Mouse (Mus musculus) right cerebral cortex, postnatal 4 days (tissue): ENCODE measurements around the gene Mdga1.

Experiments
- DNase-seq: peaks from one replicate; pipeline ENCODE4 v3.0.0-alpha.2; 2022

Gene Mdga1

DNA sequence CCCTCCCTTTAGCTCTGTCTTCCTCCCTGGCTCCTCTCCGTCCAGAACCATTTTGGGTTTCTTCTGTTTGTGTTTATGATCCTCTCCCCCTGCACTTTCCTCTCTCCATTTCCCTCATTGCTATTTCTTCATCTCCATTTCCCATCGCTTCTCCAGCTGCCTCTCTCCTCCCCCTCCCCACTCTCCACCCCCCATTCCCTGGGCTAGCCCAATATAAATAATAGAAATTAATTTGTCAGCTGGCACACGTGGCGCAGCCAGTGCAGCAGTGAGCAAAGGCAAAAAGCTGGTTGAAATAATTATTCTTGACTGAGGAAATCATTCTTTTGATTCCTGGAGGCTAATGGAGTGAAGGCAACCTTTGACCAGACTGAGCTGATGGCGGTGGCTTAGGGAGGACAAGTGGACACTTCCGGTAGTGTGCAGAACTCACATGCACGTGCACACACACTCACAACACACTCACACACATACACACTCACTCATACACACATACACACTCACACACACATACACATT, at the start of gene Mdga1:
Gene Mdga1, minus strand, starts transcription at position 51 of the 519 bp plus-strand sequence.
- DNase-seq: no peak

GRCm38 (mm10) chr17:30018927-30019610, 49.2 kb upstream of the Mdga1 start:
- no peak for DNase-seq

- no peak for DNase-seq
Measured at GRCm38 (mm10) chr17:30014660-30015059, 44.8 kb upstream of the Mdga1 start.

DNA sequence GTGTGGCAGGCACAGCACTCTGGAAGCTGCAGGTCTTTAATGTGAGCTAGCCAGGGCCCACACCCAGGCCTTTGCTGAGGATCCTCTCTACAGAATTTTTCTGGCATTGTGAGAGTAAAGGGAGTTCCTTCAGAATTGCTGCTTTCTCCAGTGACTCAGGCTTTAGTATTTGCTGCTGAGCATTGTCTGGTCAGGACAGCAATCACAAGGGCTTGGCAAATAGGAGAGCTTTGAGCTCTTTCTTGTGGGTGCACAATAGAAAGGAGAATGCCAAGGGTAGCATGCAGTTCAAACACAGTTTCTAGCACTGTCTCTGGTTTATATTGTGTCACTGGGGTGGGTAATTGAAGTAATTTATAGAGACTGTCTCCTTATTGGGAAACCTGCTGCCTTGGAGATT, 38.5 kb upstream of the Mdga1 start:
- no peak for DNase-seq

- DNase-seq: no peak
Measured at GRCm38 (mm10) chr17:30007883-30008282, 38.0 kb upstream of the Mdga1 start.

GRCm38 (mm10) chr17:30006877-30007276, 37.0 kb upstream of the Mdga1 start:
- DNase-seq: no peak

GRCm38 (mm10) chr17:30005451-30005941, 35.6 kb upstream of the Mdga1 start:
- no peak for DNase-seq

GRCm38 (mm10) chr17:30005103-30005443, 35.2 kb upstream of the Mdga1 start:
- DNase-seq: no peak

DNA sequence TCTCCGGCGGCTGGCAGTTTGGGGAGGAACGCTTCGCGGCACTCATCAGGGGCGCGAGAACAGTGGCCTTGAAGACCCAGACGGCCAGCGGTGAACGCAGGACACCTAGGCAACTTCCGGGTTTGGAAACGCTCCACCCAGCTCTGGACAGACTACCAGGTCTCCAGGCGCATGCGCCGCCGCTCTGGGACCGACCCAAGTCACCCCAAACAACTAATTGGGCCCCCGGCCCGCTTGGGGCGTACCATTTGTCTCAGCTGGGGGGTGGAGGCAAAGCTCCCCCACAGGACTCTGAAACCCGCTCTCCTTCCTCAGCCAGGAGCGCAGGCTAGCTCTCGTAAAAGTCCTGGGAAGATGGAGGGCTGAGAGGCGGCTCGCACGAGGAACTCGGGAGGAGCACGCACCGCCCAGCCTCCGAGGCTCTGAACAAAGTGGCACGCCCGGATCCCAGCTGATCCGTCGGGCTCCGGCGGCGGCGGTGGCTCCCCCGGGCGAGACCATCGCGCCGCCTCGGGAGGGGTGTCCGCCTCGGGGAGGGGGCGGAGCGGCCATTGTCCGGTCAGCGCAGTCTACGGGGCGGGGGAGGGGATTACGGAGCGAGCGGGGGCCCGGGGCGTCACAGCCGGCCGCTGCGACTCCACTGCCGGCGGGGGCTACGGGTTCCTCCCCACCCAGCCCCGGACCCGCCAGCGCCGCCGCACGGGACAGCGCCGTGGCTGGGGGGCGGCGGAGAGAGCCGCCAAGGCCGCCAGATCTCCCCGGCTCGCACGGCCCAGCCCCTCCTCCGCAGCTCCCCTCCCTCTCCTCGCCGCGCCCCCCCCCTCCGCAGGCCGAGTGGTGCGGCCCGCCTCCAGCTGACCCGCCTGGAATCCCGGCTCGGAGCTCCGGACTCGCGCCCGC, 34.6 kb upstream of the Mdga1 start, which contains the start of gene Zfand3:
Gene Zfand3, plus strand, starts transcription at position 531 of the 900 bp plus-strand sequence.
- peak; percentile 90 for DNase-seq

DNA sequence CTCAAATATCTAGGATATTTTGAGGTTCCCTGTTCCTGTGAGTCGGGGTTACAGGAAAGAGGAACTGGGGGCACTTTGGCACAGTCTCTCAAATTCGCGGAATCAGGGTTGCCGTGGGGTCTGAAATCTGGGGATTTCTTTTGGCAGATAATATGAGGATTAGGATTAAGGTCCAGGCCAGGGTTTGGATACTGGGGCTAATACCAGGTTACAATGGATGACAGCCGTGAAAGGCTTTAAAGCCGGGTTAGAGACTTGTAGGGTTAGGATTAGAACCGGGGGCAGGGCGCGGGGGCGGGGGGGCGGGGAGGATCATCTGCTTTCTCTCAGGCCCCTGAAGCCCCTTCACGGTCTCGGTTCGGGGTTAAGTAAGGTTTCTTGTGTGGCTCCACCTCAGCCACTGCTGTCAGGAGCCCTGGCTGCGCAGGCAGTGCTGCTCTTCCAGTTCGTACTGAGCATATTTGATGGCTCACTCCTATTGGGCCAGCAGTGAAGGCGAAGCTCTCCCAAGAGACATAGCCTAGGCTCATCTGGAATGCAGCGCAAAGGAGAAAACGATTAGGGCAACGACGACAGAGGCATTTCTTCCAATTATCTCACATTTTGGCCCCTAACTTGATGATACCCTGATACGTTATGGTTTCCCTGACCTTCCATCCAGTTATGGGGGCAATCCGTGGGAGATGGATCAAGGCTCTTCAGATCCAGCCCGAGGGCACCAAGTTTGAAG, 28.8 kb upstream of the Mdga1 start:
- DNase-seq: no peak

DNA sequence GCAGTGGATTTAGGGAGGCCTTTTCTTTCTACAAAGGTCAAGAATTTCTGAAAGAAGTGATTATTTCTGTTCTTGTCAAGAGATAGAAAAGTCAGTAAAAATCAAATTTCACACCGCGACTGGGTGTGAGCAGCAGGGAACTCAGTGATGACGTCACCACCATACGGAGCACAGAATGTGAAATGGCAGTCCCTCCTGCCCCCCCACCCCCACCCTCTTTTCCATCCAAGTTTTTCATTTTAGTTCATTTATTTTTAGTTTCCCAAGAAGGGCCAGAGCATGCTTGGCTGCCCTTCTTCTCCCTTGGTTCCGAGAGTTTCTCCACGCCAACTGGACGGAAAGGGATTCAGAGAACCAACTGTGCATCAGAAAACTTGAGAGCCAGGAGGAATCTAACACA, 27.8 kb upstream of the Mdga1 start:
- DNase-seq: no peak

DNA sequence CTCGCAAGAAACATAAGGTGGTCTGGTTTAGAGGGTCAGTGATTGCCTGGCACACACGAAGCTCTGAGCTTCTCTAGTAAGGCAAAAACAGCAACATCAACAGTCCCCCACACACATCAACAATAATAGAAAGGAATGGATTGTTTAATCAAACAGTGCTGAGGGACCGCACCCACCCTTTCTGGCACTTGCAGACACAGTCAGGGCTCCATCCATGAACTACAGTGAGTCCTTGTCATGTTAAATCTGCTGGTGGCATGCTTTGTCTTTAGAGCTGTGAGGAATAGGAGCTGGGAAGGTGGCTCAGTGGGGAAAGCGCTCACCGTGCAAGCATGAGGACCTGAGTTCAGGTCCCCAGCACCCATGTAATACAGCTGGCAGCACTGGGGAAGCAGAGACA, 26.1 kb upstream of the Mdga1 start:
- no peak for DNase-seq

GRCm38 (mm10) chr17:29994459-29994858, 24.6 kb upstream of the Mdga1 start:
- no peak for DNase-seq

DNA sequence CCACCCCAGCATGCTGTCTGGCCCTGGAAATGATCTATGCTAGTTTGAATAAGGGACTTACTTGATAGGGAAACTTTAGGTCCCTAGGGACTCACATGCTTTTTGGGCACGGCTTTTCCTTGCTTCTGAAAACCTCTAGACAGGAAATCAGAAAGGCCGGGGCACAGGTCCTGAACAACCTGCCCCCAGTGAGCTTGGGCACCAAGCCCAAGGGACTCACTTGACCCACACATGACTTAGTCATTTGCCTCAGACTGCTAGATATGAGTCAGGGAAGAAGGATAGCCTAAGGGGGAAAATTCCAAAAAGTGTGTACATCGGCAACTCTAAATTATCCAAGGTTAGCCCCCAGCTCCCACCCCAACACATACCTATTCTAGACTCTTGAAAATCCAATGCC, 24.1 kb upstream of the Mdga1 start:
- DNase-seq: no peak

GRCm38 (mm10) chr17:29993488-29993887, 23.6 kb upstream of the Mdga1 start:
- peak; percentile 37 for DNase-seq

DNA sequence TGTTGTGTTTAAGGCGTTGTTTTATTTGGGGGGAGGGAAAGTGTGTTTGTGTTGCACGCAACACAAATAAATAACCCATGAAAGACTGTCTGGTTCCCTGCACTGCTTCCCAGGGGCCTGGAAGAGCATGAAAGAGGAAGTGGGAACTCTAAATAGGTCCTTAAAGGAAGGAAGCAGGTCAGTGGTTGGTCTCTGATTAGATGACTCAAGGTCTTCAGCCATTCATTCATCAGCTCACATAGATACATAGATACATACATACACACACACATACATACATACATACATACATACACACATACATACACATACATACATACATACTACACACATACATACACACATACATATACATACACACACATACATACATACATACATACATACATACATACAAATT, 21.0 kb upstream of the Mdga1 start:
- no peak for DNase-seq

- DNase-seq: no peak
Measured at GRCm38 (mm10) chr17:29990136-29990535, 20.2 kb upstream of the Mdga1 start.

GRCm38 (mm10) chr17:29989653-29990052, 19.8 kb upstream of the Mdga1 start:
- no peak for DNase-seq

DNA sequence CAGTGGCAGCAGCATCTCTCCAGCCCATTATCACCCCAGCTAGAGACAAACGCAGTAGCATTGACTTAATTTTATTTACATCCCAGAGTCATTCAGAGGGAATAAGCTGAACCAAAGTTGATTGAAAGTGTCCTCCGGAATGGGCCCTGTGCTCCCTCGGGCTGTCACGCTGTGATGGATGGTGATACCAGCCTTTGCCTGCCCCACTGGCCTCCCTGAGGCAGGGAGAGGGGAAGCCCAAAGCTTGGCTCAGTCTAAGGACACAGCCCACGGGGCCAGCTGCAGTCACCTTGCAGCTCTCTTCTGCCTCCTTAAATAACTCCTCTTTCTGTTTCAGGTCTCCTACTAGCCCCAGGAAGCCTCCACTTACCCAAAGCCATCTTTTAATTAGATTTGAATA, 18.3 kb upstream of the Mdga1 start:
- no peak for DNase-seq

- DNase-seq: no peak
Measured at GRCm38 (mm10) chr17:29985534-29985933, 15.6 kb upstream of the Mdga1 start.

DNA sequence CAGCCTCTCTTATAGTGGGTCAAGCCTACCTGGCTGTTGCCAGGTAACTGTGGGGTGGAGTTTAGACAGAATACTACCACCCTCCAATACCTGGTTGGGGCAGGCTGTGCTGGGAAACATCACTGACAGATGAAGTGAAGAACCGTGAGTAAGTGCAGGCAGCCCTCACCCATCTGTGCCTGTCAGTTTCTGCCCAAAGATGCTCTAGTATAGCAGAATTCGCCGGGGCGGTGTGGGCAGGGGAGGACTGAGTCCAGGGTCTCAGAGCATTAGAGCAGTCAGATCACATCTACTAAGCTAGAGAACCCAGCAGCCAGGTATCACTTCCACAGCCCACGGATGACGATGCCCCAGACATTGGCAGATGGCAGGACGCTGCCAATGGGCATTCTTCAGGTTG, 15.0 kb upstream of the Mdga1 start:
- DNase-seq: no peak

DNA sequence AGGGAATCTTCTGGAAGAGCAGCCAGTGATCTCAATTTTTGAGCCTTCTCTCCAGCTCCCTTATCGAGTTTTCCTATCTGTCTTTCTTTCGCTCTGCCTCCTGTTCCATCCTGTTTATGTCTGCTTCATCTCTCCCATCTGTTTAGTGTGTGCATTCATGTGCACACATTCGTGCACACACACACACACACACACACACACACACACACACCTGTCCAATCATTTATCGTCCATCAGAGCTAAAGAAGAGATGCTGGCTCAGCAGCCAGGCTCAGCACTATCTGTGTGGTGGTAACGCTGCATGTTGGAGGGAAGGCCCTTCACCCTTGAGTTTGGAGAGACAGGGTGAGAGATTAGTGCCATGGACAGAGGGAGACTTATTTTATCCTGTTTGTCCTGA, 13.3 kb upstream of the Mdga1 start:
- DNase-seq: no peak

GRCm38 (mm10) chr17:29981568-29981967, 11.7 kb upstream of the Mdga1 start:
- DNase-seq: no peak
